Mouse (Mus musculus) mouse trophoblast stem cell (cell line): ENCODE data around the gene Sec61a2.

Experiments used
- in situ Hi-C, 2 experiments: fragments of 300-500 bp; cut with MseI, MboI; formaldehyde crosslinking; loops; 2 replicates in 1 of 2; 3 replicates in 1 of 2; pipeline ENCODE4 v1.15.1; 2025

Gene Sec61a2

GRCm38 (mm10) chr2:5894843-5895570 lies at the start of gene Sec61a2:
TSS of gene Sec61a2 (minus strand) at chr2:5895432.
- in situ Hi-C loops: no loop called here

GRCm38 (mm10) chr2:5943071-5943470 lies 47.8 kb upstream of the Sec61a2 start:
- in situ Hi-C loops: no loop called here

DNA sequence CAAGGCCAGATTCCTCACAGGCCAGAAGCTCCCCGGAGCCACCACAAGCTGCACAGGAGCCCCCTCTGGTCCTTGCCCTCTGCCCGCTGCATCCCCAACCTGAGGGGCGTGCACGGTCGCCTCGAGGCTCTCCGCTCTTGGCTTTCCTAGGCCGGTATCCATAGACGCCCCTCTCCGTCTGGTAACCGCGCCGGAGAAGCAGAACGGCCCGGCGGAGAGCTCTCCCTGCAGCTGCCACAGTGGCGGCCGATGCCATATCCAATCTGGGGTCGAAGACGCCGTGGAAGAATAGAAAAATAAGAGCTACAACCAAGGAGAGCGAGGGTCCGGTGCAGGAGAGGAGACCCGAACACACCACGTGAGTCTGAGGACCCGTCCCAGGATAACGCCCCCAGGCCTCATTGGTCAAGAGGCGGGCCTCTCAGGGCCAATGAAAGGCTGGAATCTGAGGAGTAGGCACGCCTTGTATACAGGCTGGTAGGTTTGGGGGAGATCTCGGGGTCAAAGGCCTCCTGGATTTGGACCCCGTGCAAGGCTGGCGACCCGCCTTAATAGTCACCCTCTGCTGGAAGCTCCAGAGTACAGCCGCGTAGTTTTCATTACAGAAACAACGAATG lies 47.3 kb upstream of the Sec61a2 start, which contains the start of gene Dhtkd1:
Dhtkd1 (minus strand) TSS at position 377 of the 617 bp plus-strand sequence.
- in situ Hi-C loops: no loop called here

DNA sequence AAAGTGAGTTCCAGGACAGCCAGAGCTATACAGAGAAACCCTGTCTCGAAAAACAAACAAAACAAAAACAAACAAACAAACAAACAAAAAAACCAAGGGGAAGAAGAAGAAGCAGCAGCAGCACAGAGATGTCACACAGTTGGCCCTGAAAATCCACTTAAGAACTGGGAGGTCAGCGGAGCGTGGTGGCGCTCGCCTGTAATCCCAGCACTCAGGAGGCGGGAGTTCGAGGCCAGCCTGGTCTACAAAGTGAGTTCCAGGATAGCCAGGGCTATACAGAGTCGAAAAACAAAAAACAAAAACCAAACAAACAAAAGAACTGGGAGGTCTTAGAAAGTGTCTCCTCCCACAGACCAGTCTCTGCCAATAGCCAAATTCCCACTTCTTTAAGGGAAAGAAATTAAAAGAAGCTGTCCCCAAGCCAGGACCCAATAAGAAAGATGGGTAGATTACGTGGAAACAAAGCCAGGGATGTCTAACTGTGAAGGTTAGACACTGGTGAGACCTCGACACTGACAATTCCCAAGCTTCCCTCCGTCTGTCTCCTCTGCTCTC lies 46.7 kb upstream of the Sec61a2 start:
- in situ Hi-C loops: no loop called here

GRCm38 (mm10) chr2:5940936-5941335 lies 45.7 kb upstream of the Sec61a2 start:
- in situ Hi-C loops: no loop called here

DNA sequence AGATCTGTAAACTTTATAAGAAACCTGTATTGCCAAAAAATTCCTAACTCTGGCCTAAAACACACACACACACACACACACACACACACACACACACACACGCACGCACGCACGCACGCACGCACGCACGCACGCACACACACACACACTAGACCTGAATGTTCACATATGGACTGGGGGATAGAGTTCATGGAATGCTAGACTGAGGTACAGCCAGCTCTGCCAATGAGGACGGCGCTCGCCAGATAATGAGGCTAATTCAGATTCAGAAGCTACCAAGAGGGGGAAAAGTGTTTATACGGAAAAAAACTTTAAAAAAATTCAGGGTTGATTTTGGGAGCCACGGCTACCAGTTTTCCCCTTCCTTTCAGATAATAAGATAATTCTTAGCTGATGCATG lies 44.7 kb upstream of the Sec61a2 start:
- in situ Hi-C loops: no loop called here

GRCm38 (mm10) chr2:5939319-5939718 lies 44.1 kb upstream of the Sec61a2 start:
- in situ Hi-C loops: no loop called here

GRCm38 (mm10) chr2:5936550-5936949 lies 41.3 kb upstream of the Sec61a2 start:
- in situ Hi-C loops: no loop called here

GRCm38 (mm10) chr2:5936068-5936467 lies 40.8 kb upstream of the Sec61a2 start:
- in situ Hi-C loops: no loop called here

DNA sequence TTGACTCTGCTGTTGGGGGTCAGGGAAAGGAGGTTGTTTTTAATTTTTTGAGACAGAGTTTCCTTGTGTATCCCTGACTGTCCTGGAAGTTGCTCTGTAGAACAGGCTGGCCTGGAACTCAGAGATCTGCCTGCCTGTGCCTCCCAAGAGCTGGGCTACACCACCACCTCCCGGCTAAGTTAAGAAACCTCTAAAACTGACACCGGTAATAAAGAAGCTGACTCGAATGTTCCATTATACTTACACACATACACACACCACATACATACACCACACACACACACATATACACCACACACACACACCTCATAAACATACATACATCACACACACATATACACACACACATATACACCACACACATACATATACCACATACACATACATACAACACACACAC lies 39.7 kb upstream of the Sec61a2 start:
- in situ Hi-C loops: no loop called here

- in situ Hi-C loops: no loop called here
Measured at GRCm38 (mm10) chr2:5931938-5932337, 36.7 kb upstream of the Sec61a2 start.

DNA sequence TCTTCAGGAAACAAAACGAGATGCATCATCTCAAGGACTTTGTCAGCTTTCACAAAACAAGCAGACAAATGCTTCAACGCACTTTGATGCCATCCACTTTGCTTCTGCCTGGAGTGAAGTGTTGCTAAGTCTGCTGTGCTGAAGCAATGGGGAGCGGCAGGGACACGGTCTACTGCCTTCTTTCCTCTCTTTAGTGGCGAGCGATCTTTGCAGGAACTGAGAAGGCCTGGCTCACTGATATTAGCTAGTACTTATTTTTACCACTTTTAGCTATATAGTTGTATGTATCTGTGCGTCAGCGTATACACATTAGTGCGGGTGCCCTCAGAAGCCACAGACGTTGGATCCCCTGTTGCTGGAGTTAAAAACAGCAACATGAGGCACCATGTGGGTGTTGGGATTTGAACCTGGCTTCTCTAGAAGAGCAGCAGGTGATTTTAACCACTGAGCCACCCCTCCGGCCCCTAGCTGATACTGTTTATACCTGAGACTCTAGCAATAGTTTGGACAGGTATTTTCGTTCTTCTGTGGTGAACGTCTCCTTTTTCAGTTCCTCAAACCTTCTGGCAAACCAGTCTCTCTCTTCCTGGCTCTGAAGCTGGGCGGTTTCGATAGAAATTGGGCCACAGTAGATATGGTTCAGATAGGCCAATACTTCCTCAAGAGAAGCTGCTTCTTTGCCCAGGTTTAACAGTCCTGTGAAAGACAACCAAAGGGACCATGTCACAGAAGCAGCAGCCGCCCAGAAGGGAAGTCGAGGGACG lies 35.2 kb upstream of the Sec61a2 start:
- in situ Hi-C loops: no loop called here

DNA sequence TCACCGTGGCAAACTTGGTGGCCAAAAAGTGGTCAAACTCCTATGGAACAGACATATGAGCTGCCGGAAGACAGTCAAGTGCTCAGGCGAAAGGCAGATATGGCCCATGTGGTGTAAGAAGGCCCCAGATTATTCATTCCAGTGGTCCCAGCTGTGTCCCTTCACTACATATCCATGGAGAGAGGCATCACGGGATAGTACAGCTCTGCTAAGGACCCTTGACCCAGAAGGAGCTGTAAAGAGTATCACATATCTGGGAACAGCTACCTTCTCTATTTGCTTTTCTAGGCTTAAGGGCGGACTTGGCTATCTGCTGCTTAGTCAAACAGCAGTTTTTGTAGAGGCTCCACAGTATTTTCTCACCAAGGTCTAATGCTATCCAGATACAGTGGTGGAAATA lies 34.6 kb upstream of the Sec61a2 start:
- in situ Hi-C loops: no loop called here

DNA sequence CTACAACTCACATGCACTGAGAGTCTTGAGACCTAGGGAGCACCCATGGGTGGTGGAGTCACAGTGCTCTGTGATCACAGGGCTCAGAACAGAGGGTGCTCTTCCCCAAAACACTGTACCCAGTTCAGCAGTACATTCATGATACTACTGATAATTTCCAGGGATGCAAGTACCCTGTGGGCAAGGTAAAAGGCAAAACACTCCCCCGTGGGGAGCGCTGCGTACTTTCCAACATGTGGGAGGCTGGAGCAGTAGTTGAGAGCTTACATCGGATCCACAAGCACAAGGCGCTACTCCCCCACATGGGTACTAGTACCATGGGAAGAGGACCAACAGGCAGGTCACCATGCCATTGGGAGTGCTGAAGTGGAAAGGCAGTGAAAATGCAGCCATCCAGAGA lies 32.2 kb upstream of the Sec61a2 start:
- in situ Hi-C loops: no loop called here

DNA sequence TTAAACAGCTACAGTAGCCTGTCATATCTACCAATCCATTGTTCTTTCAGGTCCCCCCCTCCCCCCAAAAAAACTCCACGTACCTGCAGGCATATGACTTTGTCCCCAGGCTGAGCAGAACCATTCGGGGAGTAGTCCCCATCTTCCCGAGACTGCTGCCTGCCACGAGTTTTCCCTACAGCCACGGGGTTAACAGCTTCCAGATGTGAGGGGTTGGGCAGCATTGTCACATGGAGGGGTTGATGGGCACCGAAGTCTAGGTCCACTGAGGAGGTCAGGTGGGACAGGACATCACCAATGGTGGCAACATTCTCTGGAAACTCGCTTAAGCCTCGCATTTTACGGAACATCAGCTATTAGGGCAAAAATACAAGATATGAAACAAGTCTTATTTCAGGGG lies 28.6 kb upstream of the Sec61a2 start:
- in situ Hi-C loops: no loop called here

DNA sequence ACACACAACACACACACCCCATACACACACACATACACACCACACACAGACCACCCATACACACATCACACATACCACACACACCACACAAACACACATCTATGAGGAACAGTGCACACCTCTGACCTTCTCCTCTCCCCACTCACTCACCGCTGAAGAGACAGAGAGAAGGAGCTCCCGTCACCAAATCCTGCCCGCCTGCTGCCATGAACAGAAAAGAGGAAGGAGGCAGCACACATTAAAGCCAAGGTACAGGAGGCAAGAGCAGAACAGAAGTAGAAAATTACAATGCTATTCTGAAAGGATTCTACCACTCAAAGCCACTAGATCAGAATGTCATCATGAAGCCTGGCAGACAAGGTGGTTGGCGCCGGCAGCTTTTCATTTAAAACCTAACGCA lies 27.6 kb upstream of the Sec61a2 start:
- in situ Hi-C loops: no loop called here

- in situ Hi-C loops: no loop called here
Measured at GRCm38 (mm10) chr2:5911282-5911965, 16.2 kb upstream of the Sec61a2 start.

DNA sequence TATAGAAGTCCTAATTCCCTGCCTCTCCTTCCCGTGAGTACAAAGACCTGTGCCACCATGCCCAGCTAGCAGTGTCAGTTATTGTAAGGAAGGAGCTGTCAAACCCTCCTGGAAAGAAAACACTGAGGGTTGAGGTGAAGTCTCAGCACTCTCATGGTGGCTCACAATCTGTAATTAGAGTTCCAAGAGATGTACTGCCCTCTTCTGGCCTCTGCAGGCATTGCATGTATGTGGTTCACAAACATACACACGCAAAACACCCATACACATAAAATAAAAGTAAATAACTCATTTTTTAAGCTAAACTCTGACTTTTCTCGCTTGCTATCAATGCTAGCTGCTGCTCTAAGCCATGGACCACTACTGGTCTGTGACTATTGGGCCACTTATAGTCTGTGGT lies 11.4 kb upstream of the Sec61a2 start:
- in situ Hi-C loops: no loop called here

DNA sequence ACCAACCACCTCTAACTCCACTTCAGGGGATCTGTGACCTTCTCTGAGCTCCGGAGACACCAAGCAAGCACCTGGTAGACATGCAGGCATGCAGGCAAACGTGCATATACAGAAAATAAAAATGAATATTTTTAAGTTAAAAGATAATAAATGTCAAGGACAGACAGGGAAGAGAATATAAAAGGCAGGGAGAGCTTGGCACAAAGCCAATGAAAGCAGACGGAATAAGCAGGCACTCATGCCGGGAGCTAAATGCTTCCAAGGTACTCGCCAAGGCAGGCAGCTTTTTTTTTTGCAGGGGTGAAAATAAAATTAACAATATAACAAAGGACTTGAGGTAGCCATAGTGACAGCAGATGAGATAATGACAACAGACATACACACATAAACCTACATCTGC lies 10.9 kb upstream of the Sec61a2 start:
- in situ Hi-C loops: no loop called here

GRCm38 (mm10) chr2:5900145-5900544 lies 4.9 kb upstream of the Sec61a2 start:
- in situ Hi-C loops: no loop called here

- in situ Hi-C loops: no loop called here
Measured at GRCm38 (mm10) chr2:5894296-5894695, 936 bp downstream of the Sec61a2 start.

GRCm38 (mm10) chr2:5889412-5889811 lies 5.8 kb downstream of the Sec61a2 start:
- in situ Hi-C loops: no loop called here
